Mouse (Mus musculus) adrenal gland, postnatal 14 days (tissue): Measurements from ENCODE around the gene Stac2. TPM values are rescaled to one million over a fixed set of nuclear protein-coding genes. Genes with fewer than 3 reads are reported as not detected.

ENCODE experiments used
- DNase-seq: peaks from one replicate; pipeline ENCODE4 v3.0.0; 2021; ENCODE audit warnings: mixed read lengths
- total RNA-seq: library from RNA; stranded (reverse); gene quantifications from 2 replicates; pipeline ENCODE4 v1.2.3, GENCODE M21; 2021

Gene Stac2
- total RNA-seq, 1 experiment from 2014 or later, result 3.1 TPM

GRCm38 (mm10) chr11:98021565-98022252 is 31.6 kb downstream of the Stac2 start:
- peak; percentile 44 for DNase-seq

- DNase-seq, result no peak
Measured at GRCm38 (mm10) chr11:98021118-98021517, 32.1 kb downstream of the Stac2 start.

- DNase-seq, result peak; percentile 68
Measured at GRCm38 (mm10) chr11:98020710-98021109, 32.6 kb downstream of the Stac2 start.

- DNase-seq, result no peak
Measured at GRCm38 (mm10) chr11:98019883-98020610, 33.2 kb downstream of the Stac2 start.

- peak; percentile 69 for DNase-seq
Measured at GRCm38 (mm10) chr11:98018858-98019641, 34.2 kb downstream of the Stac2 start.

GRCm38 (mm10) chr11:98018222-98018621 is 35.0 kb downstream of the Stac2 start:
- no peak for DNase-seq

- no peak for DNase-seq
Measured at GRCm38 (mm10) chr11:98016824-98017223, 36.4 kb downstream of the Stac2 start.

- DNase-seq, result no peak
Measured at GRCm38 (mm10) chr11:98016177-98016576, 37.1 kb downstream of the Stac2 start.

GRCm38 (mm10) chr11:98012831-98013230 is 40.4 kb downstream of the Stac2 start:
- no peak for DNase-seq

GRCm38 (mm10) chr11:98011716-98012115 is 41.5 kb downstream of the Stac2 start:
- DNase-seq, result no peak

GRCm38 (mm10) chr11:98008087-98008486 is 45.2 kb downstream of the Stac2 start:
- DNase-seq, result no peak

GRCm38 (mm10) chr11:98005686-98006085 is 47.6 kb downstream of the Stac2 start:
- DNase-seq, result peak; percentile 66

GRCm38 (mm10) chr11:98005076-98005475 is 48.2 kb downstream of the Stac2 start:
- DNase-seq, result peak; percentile 45

GRCm38 (mm10) chr11:98004161-98004560 is 49.1 kb downstream of the Stac2 start:
- no peak for DNase-seq

- DNase-seq, result no peak
Measured at GRCm38 (mm10) chr11:98003171-98003671, 50.0 kb downstream of the Stac2 start.

- peak; percentile 92 for DNase-seq
Measured at GRCm38 (mm10) chr11:98002627-98003026, 50.6 kb downstream of the Stac2 start.

- DNase-seq, result no peak
Measured at GRCm38 (mm10) chr11:98001986-98002385, 51.3 kb downstream of the Stac2 start.

- DNase-seq, result no peak
Measured at GRCm38 (mm10) chr11:98001351-98001824, 51.9 kb downstream of the Stac2 start.

GRCm38 (mm10) chr11:98000378-98001140 is 52.7 kb downstream of the Stac2 start:
- no peak for DNase-seq

GRCm38 (mm10) chr11:97999748-98000147 is 53.5 kb downstream of the Stac2 start:
- no peak for DNase-seq

- no peak for DNase-seq
Measured at GRCm38 (mm10) chr11:97998898-97999608, 54.2 kb downstream of the Stac2 start.
